Mouse (Mus musculus) forebrain, embryonic 14.5 days (tissue): ENCODE data around the gene B230307C23Rik. TPM values are rescaled to one million over a fixed set of nuclear protein-coding genes. Genes with fewer than 3 reads are reported as not detected.

Experiments used
- ATAC-seq: fragments of 200-750 bp; cut with Nextera tagmentation; 2 replicates; pipeline ENCODE4 v1.8.0; 2017; ENCODE audit warnings: mild to moderate bottlenecking, moderate library complexity
- DNase-seq: peaks from one replicate; pipeline ENCODE4 v3.0.0-alpha.2; 2015; ENCODE audit warnings: low spot score
- H3K27ac ChIP-seq: fragments of 300-500 bp; sonication (generic); 2 replicates; pipeline ENCODE4 v1.5.1; 2014; ENCODE audit warnings: low read depth, mild to moderate bottlenecking, control low read depth, low read length, moderate library complexity
- H3K27me3 ChIP-seq: fragments of 300-500 bp; sonication (generic); replicated peaks from 2 replicates; pipeline ENCODE4 v1.6.1; 2014; ENCODE audit warnings: low read length, control low read depth, mixed read lengths; ENCODE audit not compliant: control insufficient read depth, insufficient read depth
- H3K36me3 ChIP-seq: fragments of 300-500 bp; sonication (generic); 2 replicates; pipeline ENCODE4 v1.6.1; 2014; ENCODE audit warnings: low read length, control low read depth; ENCODE audit not compliant: control insufficient read depth, insufficient read depth
- H3K4me1 ChIP-seq: fragments of 300-500 bp; sonication (generic); 2 replicates; pipeline ENCODE4 v1.6.1; 2014; ENCODE audit warnings: antibody characterized with exemption, low read length, control low read depth; ENCODE audit not compliant: control insufficient read depth, insufficient read depth
- H3K4me2 ChIP-seq: fragments of 300-500 bp; sonication (generic); 2 replicates; pipeline ENCODE4 v1.6.1; 2014; ENCODE audit warnings: mild to moderate bottlenecking, control low read depth, low read length
- H3K4me3 ChIP-seq: fragments of 300-500 bp; sonication (generic); 2 replicates; pipeline ENCODE4 v1.5.1; 2014; ENCODE audit warnings: low read depth, low read length, control low read depth
- H3K9ac ChIP-seq: fragments of 300-500 bp; sonication (generic); 2 replicates; pipeline ENCODE4 v1.6.1; 2014; ENCODE audit warnings: mild to moderate bottlenecking, low read length, control low read depth, moderate library complexity
- H3K9me3 ChIP-seq: fragments of 300-500 bp; sonication (generic); replicated peaks from 2 replicates; pipeline ENCODE4 v1.6.1; 2016; ENCODE audit warnings: low read length, control low read depth, mixed read lengths; ENCODE audit not compliant: control insufficient read depth
- WGBS: fragments of 180-500 bp; shearing (Covaris S2); extraction: QIAGEN DNeasy Blood & Tissue Kit; methylation state at CpG from one replicate; pipeline ENCODE4 v1.1.7; 2014; 5-methylcytosine and 5-hydroxymethylcytosine counted together
- polyA plus RNA-seq: library from polyadenylated mRNA; unstranded; fragments of >200 nt; fragmentation: Nextera tagmentation; extraction: Ambion mirVana; gene quantifications from 2 replicates; pipeline ENCODE4 v1.2.1, GENCODE M21; 2014

B230307C23Rik gene
- polyA plus RNA-seq, 1 experiment from 2014 or later = 27.3 TPM

DNA sequence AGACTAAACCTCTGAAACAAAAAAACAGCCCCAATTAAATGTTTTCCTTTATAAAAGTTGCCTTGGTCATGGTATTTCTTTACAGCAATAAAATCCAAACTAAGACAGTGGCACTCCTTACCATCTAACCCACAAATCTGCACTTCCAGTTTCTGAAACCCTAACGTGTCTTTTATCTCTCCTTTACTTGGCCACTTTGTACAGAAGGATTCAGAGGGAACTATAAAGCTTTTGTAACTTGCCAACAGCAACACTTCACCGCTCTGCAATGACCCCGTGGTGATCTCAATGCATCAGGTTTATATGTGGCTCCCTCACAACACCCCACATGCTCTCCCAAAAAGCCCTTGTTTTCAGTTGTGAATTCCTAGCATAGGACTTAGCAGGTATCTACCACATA is 36.8 kb upstream of the B230307C23Rik start:
- no peak overlapping the region for H3K4me3 ChIP-seq
- no peak overlapping the region for H3K9ac ChIP-seq
- DNase-seq = no peak
- H3K27me3 ChIP-seq = no peaks in the 10 kb centered on the region
- ATAC-seq = no peak
- no peaks in the 10 kb centered on the region for H3K9me3 ChIP-seq
- no peak overlapping the region for H3K27ac ChIP-seq
- peaks cover 8% of the 10 kb centered on the region for H3K36me3 ChIP-seq
- 87% methylated on average over 3 of the region's 3 CpGs for WGBS
- peaks cover 8% of the 10 kb centered on the region; the same call in 1 of the 2 replicates for H3K4me1 ChIP-seq
- H3K4me2 ChIP-seq = no peak overlapping the region

DNA sequence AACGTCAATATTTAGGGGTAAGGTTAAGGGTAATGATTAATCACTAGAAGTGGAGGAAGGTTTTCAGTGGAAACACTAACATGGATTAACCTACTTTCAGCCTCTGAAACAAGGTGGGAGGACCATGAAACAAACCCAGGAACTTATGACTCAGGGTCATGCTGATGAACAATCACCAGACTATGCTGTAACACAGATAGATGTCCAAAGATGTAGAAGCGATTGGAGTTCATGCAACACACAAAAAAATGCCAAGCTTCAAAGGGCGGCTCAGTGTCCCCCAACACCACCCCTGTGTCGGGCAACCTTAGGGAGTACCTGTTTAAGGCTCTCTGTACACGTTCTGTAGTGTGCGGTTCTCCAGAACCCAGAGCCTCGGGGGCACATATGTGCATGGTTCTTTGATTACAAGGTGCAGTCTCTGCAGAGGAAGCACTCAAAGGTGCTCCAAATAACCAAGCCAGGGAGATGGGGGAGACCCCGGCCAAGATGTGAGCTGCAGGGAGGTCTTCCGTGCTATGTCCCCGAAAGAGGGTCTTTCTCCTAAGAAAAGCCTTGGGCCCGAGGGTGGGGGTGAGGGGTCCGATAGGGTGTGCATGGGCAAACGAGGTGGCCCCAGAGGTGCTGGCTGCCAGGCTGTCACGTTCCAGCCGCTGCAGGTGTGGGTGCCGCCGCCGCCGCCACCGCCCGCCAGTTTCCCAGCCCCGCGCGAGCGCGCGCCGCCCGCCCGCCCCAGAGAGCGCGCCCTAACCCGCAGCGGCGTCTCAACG is 35.5 kb upstream of the B230307C23Rik start:
- peak overlapping the region; percentile 85 for H3K9ac ChIP-seq
- H3K4me2 ChIP-seq = peak overlapping the region; percentile 79
- H3K27ac ChIP-seq = peak overlapping the region; percentile 96
- no peaks in the 10 kb centered on the region for H3K27me3 ChIP-seq
- DNase-seq (peak; percentile 4), ATAC-seq (no peak)
- H3K4me1 ChIP-seq = peaks cover 8% of the 10 kb centered on the region; the same call in 1 of the 2 replicates
- peak overlapping the region; percentile 75 for H3K4me3 ChIP-seq
- WGBS = 8% methylated on average over 35 of the region's 36 CpGs
- no peaks in the 10 kb centered on the region for H3K36me3 ChIP-seq
- H3K9me3 ChIP-seq = no peaks in the 10 kb centered on the region

DNA sequence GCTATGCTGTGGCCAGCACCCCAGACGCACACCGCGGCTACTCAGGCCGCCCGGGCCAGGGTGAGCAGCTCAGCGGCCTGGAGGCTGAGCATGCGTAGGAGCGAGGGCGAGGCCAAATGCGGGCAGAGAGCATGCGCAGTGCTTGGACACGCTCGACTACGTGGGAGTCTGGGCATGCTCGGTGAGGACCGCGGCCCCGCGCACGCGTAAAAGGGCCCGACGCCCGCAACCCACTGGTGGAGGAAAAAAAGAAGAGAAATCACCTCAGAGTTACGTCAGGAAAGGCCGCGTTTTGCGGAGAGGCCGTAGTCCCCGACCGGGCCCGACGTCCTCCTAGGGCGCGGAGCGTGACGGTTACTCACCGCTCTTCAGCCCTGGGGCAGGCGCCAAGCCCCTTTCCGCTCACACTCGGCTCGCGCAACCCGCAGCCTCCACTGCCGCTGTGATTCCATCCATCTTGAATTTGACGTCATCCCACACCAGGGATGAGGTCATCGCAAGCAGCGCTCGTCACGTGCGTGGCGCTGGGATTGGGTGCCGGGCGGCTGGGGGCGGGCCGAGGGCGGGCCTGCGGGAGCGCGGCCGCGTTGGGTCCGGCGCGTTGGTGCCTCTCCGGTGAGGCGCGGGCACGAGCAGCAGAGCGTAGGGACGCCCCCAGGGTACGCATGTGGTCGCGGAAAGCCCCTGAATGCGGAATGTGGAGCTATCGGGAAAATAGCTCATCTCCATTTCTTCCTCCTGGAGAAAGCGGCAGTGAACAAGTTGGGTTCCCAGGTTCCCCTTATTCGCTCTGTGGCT is 34.8 kb upstream of the B230307C23Rik start, which contains the start of the genes C2cd2 and Zbtb21:
Gene C2cd2 (minus strand): TSS at position 448 of the 798 bp plus-strand sequence.
Gene Zbtb21 (minus strand): TSS at position 472 of the 798 bp plus-strand sequence.
- Histone ChIP-seq H3K4me3 (peak within 1 kb of the TSS; percentile 75), H3K36me3 (no peaks in the 10 kb centered on the region), H3K9ac (peak within 1 kb of the TSS; percentile 85), H3K4me1 (peaks cover 8% of the 10 kb centered on the region; the same call in 1 of the 2 replicates), H3K27ac (peak within 1 kb of the TSS; percentile 96), H3K4me2 (peak within 1 kb of the TSS; percentile 79), H3K27me3 (no peaks in the 10 kb centered on the region), H3K9me3 (no peaks in the 10 kb centered on the region)
- ATAC-seq (peak; percentile 99), DNase-seq (peak; percentile 98)
- WGBS = 1% methylated on average over 71 of the region's 78 CpGs

DNA sequence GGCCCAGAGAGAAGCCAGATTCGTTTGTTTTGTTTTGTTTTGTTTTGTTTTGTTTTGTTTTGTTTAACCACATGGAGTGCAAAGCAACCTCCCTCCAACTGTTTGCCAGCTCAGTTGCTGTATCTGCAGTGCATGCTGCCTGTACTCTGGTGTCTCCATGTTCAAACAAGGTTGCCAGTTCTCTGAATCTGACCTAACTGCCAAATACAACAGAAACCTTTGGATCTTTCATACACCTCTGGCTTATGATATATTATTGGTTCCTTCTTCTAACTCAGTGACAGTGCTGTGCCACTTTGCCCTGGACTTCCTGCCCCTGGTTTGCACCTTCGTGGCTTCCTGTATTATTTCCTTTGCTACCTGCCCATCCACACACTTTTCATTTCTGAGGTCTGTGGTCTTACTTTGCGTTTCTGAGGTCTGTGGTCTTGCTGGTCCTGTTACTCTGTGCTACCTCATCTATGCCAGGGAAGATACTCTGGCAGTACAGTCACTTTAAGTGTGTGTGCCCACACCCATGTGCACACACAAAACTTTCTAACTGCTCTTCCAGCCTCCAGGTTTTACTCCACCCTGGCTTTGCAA is 33.1 kb upstream of the B230307C23Rik start:
- 88% methylated on average over 3 of the region's 3 CpGs for WGBS
- Histone ChIP-seq H3K27ac (no peak overlapping the region), H3K4me3 (no peak overlapping the region), H3K27me3 (no peaks in the 10 kb centered on the region), H3K4me2 (no peak overlapping the region), H3K4me1 (peaks cover 8% of the 10 kb centered on the region; the same call in 1 of the 2 replicates), H3K9me3 (no peaks in the 10 kb centered on the region), H3K36me3 (no peaks in the 10 kb centered on the region), H3K9ac (no peak overlapping the region)
- ATAC-seq (no peak), DNase-seq (no peak)

DNA sequence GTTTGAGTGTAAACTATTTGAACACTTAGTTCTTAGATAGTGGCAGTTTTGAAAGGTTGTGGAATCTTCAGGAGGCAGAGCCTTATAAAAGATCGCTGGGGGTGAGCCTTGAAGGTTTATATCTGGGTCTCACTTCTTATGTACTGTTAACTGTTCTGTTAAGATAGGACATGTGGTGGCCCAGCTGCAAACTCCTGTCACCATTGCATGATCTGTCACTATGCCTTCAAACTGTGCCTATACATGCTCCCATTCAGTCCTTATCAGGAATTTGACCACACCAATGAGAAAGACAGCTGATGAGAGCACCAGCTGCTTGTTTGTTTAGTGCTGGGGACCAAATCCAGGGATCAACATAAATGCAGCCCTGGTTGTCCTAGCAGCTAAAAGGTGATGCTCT is 19.8 kb upstream of the B230307C23Rik start:
- Histone ChIP-seq H3K9me3 (no peaks in the 10 kb centered on the region), H3K36me3 (no peaks in the 10 kb centered on the region), H3K4me1 (no peaks in the 10 kb centered on the region), H3K9ac (no peak overlapping the region), H3K4me2 (no peak overlapping the region), H3K27me3 (no peaks in the 10 kb centered on the region), H3K4me3 (no peak overlapping the region), H3K27ac (no peak overlapping the region)
- ATAC-seq = no peak
- no peak for DNase-seq
- 74% methylated on average over 1 of the region's 1 CpGs for WGBS

DNA sequence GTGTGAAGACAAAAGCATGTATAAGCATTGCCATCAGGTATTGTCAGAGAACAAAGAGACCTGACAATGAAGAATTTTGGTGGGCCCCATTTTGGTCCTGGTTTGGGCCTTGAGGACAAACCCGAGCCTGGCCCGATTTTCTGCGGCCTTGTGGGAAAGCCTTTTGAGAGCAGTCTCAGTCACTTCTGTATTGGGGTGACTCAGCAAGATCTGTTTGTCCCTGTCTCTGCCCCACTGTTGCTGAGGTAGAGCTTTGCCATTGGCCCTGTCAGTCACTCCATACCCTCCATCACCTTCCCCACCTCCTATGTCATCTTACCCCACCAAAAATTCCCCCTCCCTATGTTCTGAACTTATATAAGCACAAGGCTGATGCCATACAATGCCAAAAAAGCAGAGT is 19.4 kb upstream of the B230307C23Rik start:
- Histone ChIP-seq H3K4me3 (no peak overlapping the region), H3K27ac (no peak overlapping the region), H3K9me3 (no peaks in the 10 kb centered on the region), H3K9ac (no peak overlapping the region), H3K27me3 (no peaks in the 10 kb centered on the region), H3K4me1 (no peaks in the 10 kb centered on the region), H3K36me3 (no peaks in the 10 kb centered on the region), H3K4me2 (no peak overlapping the region)
- DNase-seq (no peak), ATAC-seq (no peak)
- WGBS = 92% methylated on average over 3 of the region's 3 CpGs

DNA sequence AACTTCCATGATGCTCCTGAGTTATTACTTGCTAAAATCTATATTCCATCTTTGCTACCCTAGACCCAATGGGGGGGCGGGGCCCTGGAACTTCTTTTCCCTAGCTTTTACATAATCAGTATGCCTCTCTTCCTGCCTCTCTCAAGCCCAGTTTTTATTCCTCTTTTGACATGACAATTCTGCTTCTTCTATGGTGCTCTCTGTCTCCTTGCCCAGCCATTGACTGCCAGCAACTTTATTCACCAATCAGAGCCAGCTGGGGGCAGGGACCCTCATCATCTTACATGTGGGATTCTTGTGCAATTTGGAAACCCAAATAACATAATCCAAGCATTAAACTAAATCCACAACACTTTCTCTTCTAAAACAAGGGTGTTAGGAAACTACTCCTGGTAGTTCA is 15.8 kb upstream of the B230307C23Rik start:
- Histone ChIP-seq H3K27ac (no peak overlapping the region), H3K4me1 (no peaks in the 10 kb centered on the region), H3K4me3 (no peak overlapping the region), H3K9me3 (no peaks in the 10 kb centered on the region), H3K9ac (no peak overlapping the region), H3K27me3 (no peaks in the 10 kb centered on the region), H3K36me3 (no peaks in the 10 kb centered on the region), H3K4me2 (no peak overlapping the region)
- 90% methylated on average over 1 of the region's 1 CpGs for WGBS
- DNase-seq (no peak), ATAC-seq (no peak)

DNA sequence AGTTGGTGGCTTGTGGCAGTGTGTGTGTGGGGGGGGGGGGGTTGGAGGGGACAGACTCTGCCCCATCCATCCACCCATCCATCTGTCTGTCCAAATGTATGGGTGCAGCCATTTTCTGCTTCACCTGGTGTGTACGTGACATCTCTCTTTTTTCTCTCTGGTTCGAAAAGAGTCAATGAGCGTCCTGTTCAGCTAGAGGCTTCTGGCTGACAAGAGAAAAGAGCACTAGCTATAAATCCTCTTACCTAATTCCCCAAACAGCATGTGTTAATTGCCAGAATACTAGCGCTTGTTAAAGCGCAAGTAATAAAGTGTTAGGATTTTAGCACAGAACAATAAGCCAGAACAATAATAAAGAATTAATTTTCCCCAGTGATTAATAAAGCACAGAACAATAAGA is 12.5 kb upstream of the B230307C23Rik start:
- no peak for ATAC-seq
- no peaks in the 10 kb centered on the region for H3K36me3 ChIP-seq
- no peaks in the 10 kb centered on the region for H3K9me3 ChIP-seq
- no peak for DNase-seq
- no peak overlapping the region for H3K9ac ChIP-seq
- 23% methylated on average over 5 of the region's 5 CpGs for WGBS
- no peaks in the 10 kb centered on the region for H3K27me3 ChIP-seq
- H3K4me2 ChIP-seq = no peak overlapping the region
- H3K4me3 ChIP-seq = no peak overlapping the region
- no peaks in the 10 kb centered on the region for H3K4me1 ChIP-seq
- H3K27ac ChIP-seq = no peak overlapping the region
